Mouse (Mus musculus) T-helper 1 cell (primary cell): ENCODE measurements at regions not wholly inside any gene's neighbourhood (a gene's known extent, or its start where the extent isn't known, plus 50 kb on each side); places are given as distances from the start of the nearest gene placed in this dataset.

Experiments
- in situ Hi-C: fragments of 300-600 bp; cut with MboI, MseI; formaldehyde crosslinking; loops from one replicate; pipeline ENCODE4 v1.15.1; 2025; ENCODE audit warnings: high pct_unique_total_duplicates

DNA sequence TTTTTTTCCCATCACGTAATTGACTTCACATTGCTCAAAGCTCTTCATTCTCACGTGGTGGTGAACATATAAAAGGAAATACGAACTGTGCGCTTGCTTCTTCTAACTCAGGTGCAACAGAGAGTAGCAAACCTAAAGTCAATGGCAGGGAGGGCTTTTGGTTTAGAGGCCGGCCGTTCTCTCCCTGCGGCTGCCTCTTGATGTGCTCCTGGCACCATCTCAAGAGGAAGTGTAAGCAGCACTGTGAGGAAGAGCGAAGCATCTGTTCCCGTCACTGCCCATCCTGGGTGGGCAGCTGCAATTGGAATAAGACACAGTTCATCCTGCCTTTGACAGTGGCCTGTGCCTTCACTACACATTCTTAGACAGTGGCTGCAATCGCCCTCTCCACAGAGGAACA is 204.0 kb downstream of the Gm11361 start:
- in situ Hi-C loops: no loop called here

DNA sequence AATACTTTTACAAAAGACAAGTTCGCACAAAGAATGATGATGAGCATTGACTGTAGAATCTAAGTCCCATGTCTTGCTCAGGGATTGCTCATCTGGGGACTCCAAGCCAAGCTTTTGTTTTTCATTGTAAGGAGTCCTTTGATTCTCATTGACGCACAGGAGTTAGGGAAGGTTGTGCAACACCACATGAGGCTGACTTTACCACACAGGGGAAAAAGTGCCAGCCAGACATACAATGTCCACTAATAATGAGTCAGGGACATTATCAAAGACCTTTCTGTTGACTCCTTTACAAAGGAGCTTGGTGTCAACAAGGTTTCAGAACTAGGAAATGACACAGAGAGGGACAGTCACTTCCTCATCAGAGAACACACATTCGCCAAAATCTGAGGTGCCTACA is 200.1 kb downstream of the Gm11361 start:
- in situ Hi-C loops: loop anchor here (10.0 kb wide), 1 partner anchor 1767 kb away; no protein-coding TSS in a partner anchor

DNA sequence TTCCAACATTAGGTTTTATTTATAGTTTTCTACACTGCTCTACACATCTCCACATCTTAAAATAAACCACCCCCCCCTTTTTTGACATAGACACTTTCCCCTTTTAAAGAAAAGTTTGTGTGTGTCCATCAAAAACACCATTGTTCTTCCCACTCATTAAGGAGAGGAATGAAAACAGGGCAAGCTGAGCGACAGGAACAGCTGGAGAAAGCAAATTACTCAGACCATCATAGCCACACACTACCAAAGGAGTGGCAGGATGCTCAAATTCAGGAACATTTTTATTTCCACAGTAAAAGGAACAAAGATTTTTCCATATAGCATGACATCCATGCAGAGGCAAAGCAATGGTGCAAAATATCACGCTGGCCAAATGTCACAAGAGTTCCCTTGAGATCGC is 198.6 kb downstream of the Gm11361 start:
- in situ Hi-C loops: loop anchor here (10.0 kb wide), 1 partner anchor 1769 kb away; no protein-coding TSS in a partner anchor

DNA sequence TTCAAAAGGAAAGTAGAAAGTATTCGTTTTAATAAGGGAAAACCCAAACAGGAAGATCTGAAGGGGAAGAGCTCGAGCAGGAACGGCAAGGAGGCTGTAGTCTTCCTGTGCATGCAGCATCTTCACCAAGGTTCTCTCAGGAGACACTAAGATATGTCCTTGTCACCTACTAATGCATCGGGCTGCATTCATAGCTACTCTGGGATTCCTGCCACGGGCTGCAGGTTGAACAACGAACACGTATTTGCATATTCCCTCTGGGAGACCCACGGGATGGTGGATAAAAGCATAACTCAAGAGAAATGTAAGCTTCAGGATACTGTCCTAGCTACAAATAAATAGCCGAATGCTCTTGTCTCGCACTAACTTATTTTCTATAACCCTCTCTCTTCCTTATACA is 197.7 kb downstream of the Gm11361 start:
- in situ Hi-C loops: loop anchor here (10.0 kb wide), 1 partner anchor 1770 kb away; no protein-coding TSS in a partner anchor

DNA sequence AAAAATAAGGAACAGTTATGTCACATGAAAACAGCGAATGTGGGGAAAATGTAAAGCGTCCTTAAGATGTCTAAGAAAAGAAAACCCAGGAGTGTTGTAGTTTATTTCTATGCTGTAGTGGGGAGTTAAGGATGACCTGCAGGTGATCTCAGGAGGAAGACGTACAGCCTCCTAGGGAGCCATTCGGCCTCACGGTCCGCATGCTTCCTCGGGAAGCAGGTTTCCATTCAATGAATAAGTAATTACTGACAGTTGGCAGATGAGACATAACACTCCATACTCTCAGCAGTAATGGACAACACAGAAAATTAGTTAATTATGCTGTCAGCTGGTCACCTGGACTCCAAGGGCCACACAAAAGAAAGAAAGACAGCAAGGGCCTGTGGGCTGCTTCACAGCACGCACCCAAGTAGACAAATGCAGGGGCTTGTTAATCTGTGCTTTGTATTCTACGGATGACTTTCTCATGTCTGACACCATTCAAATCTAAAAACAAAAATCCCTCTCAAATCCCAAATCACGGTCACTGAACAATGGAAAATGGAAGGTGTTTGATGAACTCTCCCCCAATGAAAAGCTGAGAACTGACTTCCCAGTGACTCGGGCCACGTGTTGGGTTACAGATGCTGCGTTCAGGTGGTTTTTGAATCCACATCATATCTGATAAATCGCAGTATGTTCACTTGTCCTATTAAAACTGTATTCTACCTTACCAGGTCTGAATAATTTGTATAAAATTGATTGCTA is 193.5 kb downstream of the Gm11361 start:
- in situ Hi-C loops: loop anchor here (10.0 kb wide), 1 partner anchor 1774 kb away; no protein-coding TSS in a partner anchor

DNA sequence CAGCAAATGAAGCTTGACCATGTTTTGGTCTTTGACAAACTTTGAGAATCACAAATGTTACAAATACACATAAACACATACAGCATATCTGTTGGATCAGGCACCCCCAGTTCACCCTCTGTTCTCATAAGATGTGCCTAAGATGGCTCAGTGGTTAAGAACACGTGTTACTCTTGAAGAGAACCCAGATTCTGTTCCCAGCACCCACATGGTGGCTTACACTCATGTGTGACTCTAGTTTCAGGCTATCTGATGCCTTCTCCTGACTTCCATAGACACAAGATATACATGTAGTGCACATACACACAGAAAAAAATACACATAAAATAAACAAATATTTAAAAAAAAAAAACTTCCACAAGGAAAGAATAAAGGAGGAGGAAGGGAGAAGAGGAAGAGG is 191.7 kb downstream of the Gm11361 start:
- in situ Hi-C loops: loop anchor here (5.0 kb wide), 1 partner anchor 48 kb away; no protein-coding TSS in a partner anchor

DNA sequence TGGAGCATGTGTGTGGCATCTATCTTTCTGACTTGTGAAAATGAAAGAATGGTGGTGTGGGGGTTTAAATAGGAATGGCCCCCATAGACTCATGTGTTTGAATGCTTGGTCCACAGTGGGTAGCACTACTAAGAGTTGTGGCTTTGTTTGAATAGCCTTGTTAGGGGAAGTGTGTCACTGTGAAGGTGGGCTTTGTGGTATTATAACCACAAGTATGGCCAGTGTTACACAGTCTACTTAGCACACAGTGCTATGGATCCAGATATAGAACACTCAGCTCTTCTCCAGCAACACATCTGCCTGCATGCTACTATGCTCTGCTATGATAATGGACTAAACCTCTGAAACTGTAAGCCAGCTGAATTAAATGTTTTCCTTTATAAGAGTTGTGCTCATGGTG is 184.9 kb downstream of the Gm11361 start:
- in situ Hi-C loops: no loop called here

DNA sequence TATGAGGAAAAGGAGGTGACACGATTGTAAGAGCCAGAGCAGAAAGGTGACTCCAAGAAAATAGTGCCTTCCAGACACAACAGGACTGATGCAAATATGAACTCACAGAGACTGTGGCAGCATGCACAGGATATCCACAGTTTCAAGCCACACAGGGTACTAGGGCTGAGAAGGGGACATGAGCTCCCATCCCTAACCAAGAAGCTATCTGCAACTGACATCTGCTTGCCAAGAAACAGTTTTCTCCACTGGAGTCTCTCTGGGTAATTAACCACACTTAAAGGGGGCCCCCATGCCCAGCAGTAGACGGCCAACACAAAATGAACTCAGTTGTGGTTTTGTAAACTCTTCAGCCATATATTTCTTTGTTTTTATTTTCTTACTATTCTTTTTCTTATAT is 176.1 kb downstream of the Gm11361 start:
- in situ Hi-C loops: loop anchor here (5.0 to 10.0 kb wide), 2 partner anchors 321 to 514 kb away; no protein-coding TSS in a partner anchor

DNA sequence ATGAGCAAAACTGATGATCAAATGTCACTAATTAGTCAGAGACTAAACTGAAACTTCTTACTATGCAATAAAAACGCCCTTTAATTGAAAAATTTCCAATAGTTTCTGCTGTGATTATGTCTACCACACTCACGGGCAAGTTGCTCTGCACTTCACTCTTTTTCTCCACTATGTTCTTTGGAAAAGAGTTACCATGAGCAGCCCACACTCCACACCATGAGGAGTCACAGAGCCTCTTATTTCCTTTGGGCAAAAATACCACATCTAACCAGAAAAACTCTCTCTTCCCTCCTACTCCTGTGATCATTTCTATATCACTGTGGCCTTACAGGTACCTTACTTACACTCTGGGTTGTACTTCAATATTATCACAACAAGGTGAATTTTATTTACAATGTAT is 174.7 kb downstream of the Gm11361 start:
- in situ Hi-C loops: loop anchor here (5.0 to 10.0 kb wide), 2 partner anchors 323 to 515 kb away; no protein-coding TSS in a partner anchor

DNA sequence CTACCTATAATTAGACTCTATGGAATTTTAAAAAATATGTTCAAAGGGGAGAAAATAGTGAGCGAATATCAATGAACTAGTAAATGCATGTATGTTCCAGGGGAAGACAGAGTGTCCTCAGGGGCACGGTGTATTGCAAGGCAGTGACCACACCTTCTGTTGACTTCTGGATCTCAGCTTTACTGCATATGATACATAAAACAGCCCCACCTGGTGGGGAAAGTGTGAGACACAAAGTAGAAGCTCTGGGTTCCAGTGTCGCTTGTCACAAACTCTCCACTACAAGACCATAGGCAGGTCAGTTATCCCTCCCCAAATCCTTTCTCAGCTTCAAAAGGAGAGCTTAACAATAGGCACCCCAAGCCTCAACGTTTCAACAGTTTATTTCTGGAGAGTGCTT is 168.8 kb downstream of the Gm11361 start:
- in situ Hi-C loops: no loop called here

DNA sequence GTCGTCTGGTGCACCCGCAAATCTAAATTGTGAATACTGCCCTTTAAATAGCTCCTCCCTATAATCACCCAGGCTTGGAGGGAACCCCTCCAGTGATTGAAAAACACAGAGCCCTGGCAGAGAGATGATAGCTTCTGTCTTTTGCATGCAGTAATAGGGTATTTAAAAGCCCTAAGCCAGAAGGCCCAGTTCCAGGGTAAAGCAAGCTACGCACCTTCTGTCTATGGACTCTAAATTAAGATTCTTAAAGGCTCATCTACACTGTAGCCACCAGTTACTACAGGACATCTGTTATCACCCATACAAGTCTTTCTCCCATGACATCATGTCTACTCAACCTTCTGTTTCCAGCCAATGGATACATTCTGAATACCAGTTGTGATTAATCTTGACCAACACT is 167.8 kb downstream of the Gm11361 start:
- in situ Hi-C loops: no loop called here

DNA sequence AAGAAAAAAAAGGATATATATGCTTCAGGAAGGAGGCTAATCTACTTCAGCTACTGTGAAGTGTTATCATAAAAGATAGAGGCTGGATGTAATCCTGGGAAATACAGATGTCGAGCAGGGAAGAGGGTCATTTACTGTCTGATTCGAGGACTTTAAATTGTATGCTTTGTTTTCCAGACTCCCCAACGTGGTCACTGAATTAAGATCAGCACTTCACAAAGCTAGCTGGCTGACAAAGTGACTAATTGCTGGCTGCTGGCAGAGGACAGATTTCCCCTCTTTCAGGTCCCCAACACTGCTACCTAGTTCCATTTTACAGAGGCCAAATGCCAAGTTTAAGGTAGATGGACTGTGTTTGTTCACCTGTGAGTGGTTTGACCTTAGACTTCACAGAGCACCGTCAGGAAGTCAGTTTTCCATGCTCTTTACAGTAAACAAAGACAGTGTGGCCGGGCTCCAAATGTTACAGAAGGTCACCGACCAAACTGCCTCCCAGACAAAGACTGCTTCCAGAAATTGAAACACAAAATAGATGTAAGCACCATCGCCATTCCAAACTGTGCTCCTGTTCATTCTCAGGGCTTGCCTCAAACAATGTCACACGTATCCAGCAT is 167.2 kb downstream of the Gm11361 start:
- in situ Hi-C loops: no loop called here

DNA sequence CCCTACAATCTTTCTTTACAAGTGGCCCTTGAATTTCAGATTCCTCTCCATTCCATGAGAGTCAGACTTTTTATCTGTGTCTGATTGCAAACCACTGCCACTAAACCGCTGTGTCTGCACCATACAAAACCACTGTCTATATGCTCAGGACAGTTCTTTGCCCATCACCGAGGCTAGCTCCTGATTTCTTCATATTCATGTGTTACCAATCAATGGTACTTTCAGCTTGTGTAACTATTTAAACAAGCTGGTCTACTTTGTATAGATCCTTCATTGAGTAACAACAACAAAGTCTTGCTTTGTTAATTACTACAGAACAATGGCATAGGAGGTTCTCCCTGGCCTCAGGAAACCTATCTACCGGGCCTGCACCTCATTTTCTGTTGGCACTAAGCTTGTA is 164.0 kb downstream of the Gm11361 start:
- in situ Hi-C loops: no loop called here

DNA sequence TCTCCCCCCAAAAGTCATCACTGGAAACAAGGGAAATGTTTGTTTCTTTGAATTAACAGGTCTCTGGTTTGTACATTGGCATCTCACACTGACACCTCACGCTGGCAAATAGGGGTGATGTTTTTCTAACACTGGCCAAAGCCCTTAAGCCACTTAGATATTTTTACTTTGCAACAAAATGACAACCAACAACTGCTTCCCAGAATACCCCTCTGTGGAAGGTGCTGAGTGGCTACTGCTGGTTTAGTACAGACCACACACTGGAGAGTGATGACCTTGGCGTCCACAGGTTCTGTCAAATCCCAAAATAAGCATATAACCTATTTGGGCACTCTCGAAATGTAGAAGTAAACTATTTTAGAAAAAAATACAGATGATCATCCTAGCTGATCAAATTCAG is 163.3 kb downstream of the Gm11361 start:
- in situ Hi-C loops: no loop called here

DNA sequence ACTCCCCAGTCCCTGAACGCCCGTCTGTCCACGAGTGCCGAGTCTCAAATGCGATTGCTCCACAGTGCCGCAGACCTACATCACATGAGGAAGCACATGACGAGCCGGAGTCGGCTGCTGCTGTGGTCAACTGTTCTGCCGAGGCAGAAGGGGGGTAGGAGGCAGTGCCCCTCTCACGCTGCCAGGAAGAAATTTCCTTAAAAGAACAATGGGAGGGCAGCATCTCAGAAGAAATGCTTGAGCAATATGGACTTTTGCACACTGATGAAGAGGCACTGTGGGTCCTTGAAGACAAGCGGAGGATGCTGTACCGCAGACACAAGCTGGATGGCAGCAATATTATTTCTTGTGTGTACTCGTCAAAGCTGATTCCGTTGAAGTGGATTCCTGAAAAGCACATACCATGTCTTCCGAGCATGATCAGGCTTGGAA is 162.6 kb downstream of the Gm11361 start:
- in situ Hi-C loops: no loop called here

DNA sequence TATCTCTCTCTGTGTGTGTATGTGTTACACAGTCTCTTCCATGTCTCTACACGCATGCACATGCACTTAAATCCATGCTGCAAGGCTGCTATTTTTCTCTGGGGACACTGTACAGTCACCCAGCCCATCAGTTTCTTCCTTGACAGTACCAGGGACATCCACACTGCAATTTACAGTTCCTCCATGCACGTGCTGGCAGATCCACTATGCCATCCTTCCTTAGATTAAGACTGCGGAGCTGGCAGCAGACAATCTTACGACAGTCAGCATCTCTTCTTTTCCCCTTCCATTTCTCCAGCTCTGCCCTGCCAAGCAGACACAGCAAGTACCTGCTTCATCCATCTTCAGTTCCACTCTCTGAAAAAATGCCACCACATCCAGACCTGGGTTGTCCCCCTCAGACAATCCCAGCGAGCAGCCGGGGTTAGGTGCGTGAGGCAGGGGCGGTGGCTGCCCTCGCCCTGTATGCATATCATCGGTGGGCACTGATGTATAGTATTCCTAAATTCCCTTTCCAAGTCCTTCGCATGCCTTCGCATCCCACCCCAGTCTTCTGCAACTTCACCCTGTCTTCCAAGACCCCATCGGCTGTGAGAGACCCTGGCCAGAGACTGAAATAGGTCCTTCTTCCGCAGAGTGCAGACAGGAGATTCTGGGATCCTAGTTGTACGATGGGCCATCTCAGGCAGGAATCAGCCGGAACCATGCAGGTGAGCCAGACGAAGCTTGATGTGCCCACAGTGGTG is 161.8 kb downstream of the Gm11361 start:
- in situ Hi-C loops: no loop called here

DNA sequence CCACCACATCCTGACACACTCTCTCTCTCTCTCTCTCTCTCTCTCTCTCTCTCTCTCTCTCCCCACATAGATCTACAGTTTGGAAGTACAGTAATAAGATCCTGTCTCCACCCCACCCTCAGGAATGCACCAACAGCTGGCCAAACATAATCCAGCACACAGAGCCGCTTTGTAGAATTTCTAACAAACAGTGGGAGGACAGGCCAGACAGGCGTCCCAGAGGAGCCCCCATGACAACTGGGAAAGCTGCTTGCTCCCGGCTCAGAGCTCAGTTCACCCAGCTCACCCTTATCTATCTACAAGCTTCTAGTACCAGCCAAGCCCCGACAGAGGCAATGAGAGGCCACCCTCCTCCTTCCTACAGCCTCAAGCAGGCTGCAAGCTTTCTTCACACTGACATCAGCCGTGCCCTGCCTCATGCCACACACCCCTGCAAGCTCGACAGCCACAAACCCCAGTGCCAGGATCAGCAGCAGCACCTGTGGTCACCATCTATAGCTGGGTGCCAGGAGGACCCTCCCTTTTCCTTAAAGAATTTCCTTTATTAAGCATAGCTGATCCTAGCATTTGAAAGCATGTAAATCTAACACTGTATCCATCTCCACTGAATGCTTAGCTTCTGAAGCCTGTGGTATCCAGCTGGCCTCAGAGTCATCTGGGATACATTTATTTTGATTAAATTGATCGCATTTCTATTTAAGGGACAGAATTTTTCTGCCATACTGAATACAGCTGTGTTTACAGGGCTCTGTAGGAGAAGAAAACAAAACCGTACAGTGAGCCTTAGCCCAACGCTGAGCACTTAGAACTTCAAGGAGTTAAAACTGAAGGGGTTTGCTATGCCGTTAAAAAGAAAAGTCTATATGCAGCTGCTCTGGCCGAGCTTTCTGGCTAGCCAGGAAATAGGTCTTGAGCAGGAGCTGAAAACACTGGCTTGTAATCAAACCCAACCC is 160.9 kb downstream of the Gm11361 start:
- in situ Hi-C loops: no loop called here

DNA sequence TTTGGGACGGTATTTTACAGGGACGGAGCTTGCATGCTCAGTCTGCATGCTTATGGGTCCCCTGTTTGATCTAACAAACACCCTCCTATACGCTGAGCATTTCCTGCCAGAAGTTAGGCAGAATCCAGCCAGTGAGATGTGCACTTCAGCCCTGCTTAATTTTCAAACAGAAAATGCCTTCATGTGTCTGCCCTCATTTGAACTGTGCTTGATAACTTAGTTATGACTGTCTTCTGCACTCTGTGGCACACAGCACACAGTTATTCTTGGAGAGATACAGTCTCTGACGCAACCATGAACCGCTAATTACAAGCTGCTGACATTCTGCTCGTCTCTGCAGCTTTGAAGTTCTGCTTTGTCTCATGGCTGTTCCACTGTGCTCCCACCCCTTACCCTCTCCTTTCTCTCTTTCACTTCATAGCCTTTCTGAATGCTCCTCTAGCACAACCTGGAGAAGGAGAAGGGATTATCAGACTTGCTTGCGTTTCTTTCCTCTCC is 160.2 kb downstream of the Gm11361 start:
- in situ Hi-C loops: no loop called here

DNA sequence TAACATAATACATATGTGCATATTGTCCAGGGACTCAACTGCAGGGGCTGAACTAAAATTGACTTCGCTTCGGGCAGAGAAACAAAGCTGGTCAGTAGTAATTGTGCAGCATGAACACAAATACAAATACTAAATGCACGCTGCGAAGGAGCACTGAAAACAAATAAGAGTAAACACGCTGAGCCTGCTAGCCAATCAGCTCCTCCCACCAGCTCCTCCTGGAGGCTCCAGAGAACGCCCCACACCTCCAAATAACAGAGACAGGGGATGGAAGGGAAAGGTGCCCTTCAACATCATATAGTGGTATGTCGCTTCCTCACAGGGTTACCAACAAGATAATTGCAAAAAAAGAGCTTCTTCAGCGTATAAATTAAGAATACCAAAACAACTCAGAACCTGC is 159.6 kb downstream of the Gm11361 start:
- in situ Hi-C loops: no loop called here

DNA sequence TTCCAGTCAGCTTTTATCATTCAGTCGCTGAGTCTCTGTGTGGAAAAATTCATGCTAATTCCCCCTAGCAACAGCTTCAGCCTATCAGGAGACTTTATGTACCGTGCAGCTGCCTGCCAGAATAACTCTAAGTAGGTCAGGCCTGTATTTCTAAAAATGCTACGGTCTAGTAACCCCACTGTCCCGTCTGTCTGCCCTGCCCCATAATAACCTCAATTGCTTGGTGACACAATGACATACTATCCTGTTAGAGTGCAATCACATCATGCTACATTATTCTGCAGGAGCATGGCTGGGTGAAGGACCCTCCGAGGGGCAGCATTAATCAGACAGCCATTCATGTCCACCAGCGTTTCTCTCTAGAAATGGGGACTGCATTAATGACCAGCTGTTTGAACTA is 158.9 kb downstream of the Gm11361 start:
- in situ Hi-C loops: no loop called here

DNA sequence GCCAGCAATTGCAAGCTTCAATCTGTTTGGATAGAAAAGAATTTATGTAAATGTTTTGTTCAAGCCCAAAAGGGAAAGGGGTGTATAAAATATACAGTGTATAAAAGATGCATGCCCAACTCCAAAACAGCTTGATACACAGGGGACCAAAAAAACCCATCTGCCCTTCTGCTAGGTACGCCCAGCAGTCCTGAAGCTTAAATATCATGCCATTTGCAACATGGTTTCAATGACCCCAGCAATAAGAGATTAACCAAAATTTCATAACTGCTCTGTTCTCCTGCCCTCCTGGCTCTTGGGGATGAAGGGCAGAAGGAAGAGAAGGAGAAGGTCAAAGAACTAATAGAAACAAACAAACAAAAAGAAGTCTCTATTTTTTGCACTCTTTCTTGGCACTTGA is 158.4 kb downstream of the Gm11361 start:
- in situ Hi-C loops: no loop called here
